Mouse (Mus musculus): Measurements from ENCODE around the gene Gm10643. TPM values are rescaled to one million over a fixed set of nuclear protein-coding genes. Genes with fewer than 3 reads are reported as not detected.

The Gm10643 gene
- 2.3 TPM for polyA plus RNA-seq (2014; fragmentation: Illumina TruSeq; extraction: RNeasy Lipid Tissue Mini Kit (QIAGEN cat#74804); ENCODE audit: low read depth, low replicate concordance)

DNA sequence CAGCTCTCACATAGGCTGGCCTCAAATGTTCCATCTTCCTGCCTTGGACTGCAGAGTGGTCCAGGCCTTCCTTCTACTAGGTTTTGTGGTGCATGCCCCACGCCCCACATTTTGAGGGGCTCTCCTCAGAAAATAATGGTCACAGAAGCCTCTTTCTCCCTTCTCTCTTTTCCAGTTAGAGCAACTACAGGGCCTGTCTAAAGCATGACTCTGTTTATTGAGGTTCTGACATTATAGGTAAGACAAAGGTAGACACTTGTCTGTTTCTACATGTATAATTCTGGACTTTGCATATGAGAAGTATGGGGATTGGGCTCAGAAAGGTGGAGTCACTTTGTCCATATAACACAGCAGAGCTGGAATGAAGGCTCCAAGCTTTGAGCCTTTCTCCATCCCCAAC is at the start of gene Gm10643:
Gene Gm10643 (minus strand): TSS at position 101 of the 400 bp plus-strand sequence.

GRCm38 (mm10) chr8:84104697-84105609 is 40.0 kb upstream of the Gm10643 start, which contains the start of gene Dcaf15:
Dcaf15 (minus strand) TSS chr8:84104768.

DNA sequence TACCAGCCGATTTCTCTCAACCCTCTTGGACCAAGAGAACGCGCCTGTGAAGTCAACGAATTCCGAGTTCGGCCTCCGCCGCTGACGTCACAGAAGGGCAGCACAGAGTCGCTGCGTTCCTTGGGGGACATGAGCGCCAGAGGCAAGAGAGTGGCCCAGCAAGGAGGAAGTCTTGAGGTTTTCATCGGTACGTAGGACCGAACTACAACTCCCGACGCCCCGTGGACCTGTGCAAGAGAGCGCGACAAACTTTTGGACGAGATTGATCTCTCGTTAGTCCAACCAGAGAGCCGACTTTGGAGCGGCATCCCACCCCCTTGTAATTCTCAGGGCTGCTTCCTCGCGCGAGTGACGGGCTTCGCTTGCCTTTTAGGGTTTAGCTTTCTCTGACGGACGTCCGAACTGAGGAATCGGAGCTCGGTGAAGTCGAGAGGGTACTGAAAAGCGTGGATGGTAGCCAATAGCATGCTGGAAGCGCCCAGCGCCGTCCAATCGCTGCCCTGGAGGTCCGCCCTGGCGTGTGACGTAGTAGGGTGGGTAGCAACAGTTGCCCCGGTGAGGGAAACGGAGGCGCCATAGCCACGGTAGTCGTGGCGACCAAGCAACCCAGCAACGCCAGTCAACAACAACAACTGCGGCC is 1.5 kb upstream of the Gm10643 start, which contains the start of gene Rfx1:
Gene Rfx1 (plus strand): TSS at position 544 of the 640 bp plus-strand sequence.

GRCm38 (mm10) chr8:84044900-84045299 is 20.0 kb downstream of the Gm10643 start, which contains the start of gene Rln3:
Rln3 (minus strand) TSS chr8:84045000.

DNA sequence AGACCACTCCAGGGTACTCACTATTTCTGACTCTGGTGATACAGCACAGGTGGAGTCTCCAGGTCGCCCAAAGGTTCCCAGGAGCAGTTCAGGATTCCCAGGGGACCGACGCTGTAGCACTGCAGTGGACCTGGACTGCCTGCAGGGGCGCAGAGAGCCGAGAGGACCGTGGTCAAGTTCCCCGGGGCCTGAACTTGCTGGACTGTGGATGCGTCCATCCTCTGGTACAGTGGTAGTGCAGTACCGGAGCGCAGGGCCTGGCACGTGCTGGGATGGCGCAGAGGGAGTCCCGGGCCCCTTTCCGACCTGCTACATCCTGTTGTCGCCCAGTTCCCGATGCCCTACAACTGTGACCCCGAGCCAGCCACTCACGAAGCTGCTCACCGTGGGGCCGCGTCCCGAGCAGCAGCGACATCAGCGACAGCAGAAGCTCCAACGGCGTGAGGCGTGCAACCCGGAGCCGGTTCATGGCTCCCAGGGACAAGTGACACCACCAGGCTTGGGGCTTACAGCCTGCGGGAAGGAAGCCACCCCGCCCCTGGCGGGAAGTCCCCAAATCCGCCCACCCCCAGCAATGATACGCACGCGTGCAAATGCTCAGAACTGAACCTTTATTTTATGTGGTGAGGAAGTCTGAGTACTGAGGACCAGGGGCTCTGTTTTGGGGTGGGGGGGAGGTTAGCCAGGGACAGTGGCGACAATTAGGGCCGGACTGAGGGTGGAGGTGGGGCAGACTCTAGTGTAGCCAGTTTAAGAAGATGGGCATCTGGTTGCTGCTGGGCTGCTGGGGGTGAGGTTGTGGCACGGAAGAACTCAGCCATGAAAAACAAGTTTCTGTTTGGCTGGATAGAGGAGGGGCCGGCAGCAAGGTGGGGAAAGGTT is 22.6 kb downstream of the Gm10643 start, which contains the start of gene Il27ra:
Gene Il27ra (minus strand): TSS at position 524 of the 882 bp plus-strand sequence.

GRCm38 (mm10) chr8:84021096-84021495 is 43.8 kb downstream of the Gm10643 start, which contains the start of gene Palm3:
Palm3 (plus strand) TSS chr8:84021471.

Other genes with a start within 250 kb of the Gm10643 start
- gene Adgrl1, start 165.0 kb downstream of the Gm10643 start, polyA plus RNA-seq (2014; fragmentation: Illumina TruSeq; extraction: RNeasy Lipid Tissue Mini Kit (QIAGEN cat#74804); ENCODE audit: low read depth, low replicate concordance), result 7.5 TPM
- gene Gm10644, start 109.9 kb downstream of the Gm10643 start, polyA plus RNA-seq (2014; fragmentation: Illumina TruSeq; extraction: RNeasy Lipid Tissue Mini Kit (QIAGEN cat#74804); ENCODE audit: low read depth, low replicate concordance), result 0.35 TPM
- gene Asf1b, start 109.6 kb downstream of the Gm10643 start, polyA plus RNA-seq (2014; fragmentation: Illumina TruSeq; extraction: RNeasy Lipid Tissue Mini Kit (QIAGEN cat#74804); ENCODE audit: low read depth, low replicate concordance), result 1.7 TPM
- gene Prkaca, start 92.1 kb downstream of the Gm10643 start, polyA plus RNA-seq (2014; fragmentation: Illumina TruSeq; extraction: RNeasy Lipid Tissue Mini Kit (QIAGEN cat#74804); ENCODE audit: low read depth, low replicate concordance), result 56.5 TPM
- 4.4 TPM for gene Samd1, start 67.5 kb downstream of the Gm10643 start, polyA plus RNA-seq (2014; fragmentation: Illumina TruSeq; extraction: RNeasy Lipid Tissue Mini Kit (QIAGEN cat#74804); ENCODE audit: low read depth, low replicate concordance)
- gene 1700067K01Rik, start 63.6 kb downstream of the Gm10643 start, polyA plus RNA-seq (2014; fragmentation: Illumina TruSeq; extraction: RNeasy Lipid Tissue Mini Kit (QIAGEN cat#74804); ENCODE audit: low read depth, low replicate concordance), result not detected
- not detected for gene 2210011C24Rik, start 53.0 kb downstream of the Gm10643 start, polyA plus RNA-seq (2014; fragmentation: Illumina TruSeq; extraction: RNeasy Lipid Tissue Mini Kit (QIAGEN cat#74804); ENCODE audit: low read depth, low replicate concordance)
- gene Palm3, start 43.7 kb downstream of the Gm10643 start, polyA plus RNA-seq (2014; fragmentation: Illumina TruSeq; extraction: RNeasy Lipid Tissue Mini Kit (QIAGEN cat#74804); ENCODE audit: low read depth, low replicate concordance), result 0.76 TPM
- gene Il27ra, start 22.5 kb downstream of the Gm10643 start, polyA plus RNA-seq (2014; fragmentation: Illumina TruSeq; extraction: RNeasy Lipid Tissue Mini Kit (QIAGEN cat#74804); ENCODE audit: low read depth, low replicate concordance), result 0.35 TPM
- not detected for gene Rln3, start 20.1 kb downstream of the Gm10643 start, polyA plus RNA-seq (2014; fragmentation: Illumina TruSeq; extraction: RNeasy Lipid Tissue Mini Kit (QIAGEN cat#74804); ENCODE audit: low read depth, low replicate concordance)
- gene Rfx1, start 1.7 kb upstream of the Gm10643 start, polyA plus RNA-seq (2014; fragmentation: Illumina TruSeq; extraction: RNeasy Lipid Tissue Mini Kit (QIAGEN cat#74804); ENCODE audit: low read depth, low replicate concordance), result 0.64 TPM
- 1.3 TPM for gene Dcaf15, start 39.6 kb upstream of the Gm10643 start, polyA plus RNA-seq (2014; fragmentation: Illumina TruSeq; extraction: RNeasy Lipid Tissue Mini Kit (QIAGEN cat#74804); ENCODE audit: low read depth, low replicate concordance)
- gene Podnl1, start 60.9 kb upstream of the Gm10643 start, polyA plus RNA-seq (2014; fragmentation: Illumina TruSeq; extraction: RNeasy Lipid Tissue Mini Kit (QIAGEN cat#74804); ENCODE audit: low read depth, low replicate concordance), result not detected
- 0.35 TPM for gene Cc2d1a, start 82.8 kb upstream of the Gm10643 start, polyA plus RNA-seq (2014; fragmentation: Illumina TruSeq; extraction: RNeasy Lipid Tissue Mini Kit (QIAGEN cat#74804); ENCODE audit: low read depth, low replicate concordance)
- not detected for gene 4930432K21Rik, start 82.9 kb upstream of the Gm10643 start, polyA plus RNA-seq (2014; fragmentation: Illumina TruSeq; extraction: RNeasy Lipid Tissue Mini Kit (QIAGEN cat#74804); ENCODE audit: low read depth, low replicate concordance)
- not detected for gene Nanos3, start 120.1 kb upstream of the Gm10643 start, polyA plus RNA-seq (2014; fragmentation: Illumina TruSeq; extraction: RNeasy Lipid Tissue Mini Kit (QIAGEN cat#74804); ENCODE audit: low read depth, low replicate concordance)
- 0.52 TPM for gene Zswim4, start 171.9 kb upstream of the Gm10643 start, polyA plus RNA-seq (2014; fragmentation: Illumina TruSeq; extraction: RNeasy Lipid Tissue Mini Kit (QIAGEN cat#74804); ENCODE audit: low read depth, low replicate concordance)
- gene D8Ertd738e, start 184.6 kb upstream of the Gm10643 start, polyA plus RNA-seq (2014; fragmentation: Illumina TruSeq; extraction: RNeasy Lipid Tissue Mini Kit (QIAGEN cat#74804); ENCODE audit: low read depth, low replicate concordance), result 5.3 TPM
- gene Mri1, start 192.2 kb upstream of the Gm10643 start, polyA plus RNA-seq (2014; fragmentation: Illumina TruSeq; extraction: RNeasy Lipid Tissue Mini Kit (QIAGEN cat#74804); ENCODE audit: low read depth, low replicate concordance), result 4.1 TPM
- 5.3 TPM for gene Ccdc130, start 205.2 kb upstream of the Gm10643 start, polyA plus RNA-seq (2014; fragmentation: Illumina TruSeq; extraction: RNeasy Lipid Tissue Mini Kit (QIAGEN cat#74804); ENCODE audit: low read depth, low replicate concordance)